Mouse (Mus musculus): ENCODE measurements around the gene Tlcd1.

Tlcd1 gene

DNA sequence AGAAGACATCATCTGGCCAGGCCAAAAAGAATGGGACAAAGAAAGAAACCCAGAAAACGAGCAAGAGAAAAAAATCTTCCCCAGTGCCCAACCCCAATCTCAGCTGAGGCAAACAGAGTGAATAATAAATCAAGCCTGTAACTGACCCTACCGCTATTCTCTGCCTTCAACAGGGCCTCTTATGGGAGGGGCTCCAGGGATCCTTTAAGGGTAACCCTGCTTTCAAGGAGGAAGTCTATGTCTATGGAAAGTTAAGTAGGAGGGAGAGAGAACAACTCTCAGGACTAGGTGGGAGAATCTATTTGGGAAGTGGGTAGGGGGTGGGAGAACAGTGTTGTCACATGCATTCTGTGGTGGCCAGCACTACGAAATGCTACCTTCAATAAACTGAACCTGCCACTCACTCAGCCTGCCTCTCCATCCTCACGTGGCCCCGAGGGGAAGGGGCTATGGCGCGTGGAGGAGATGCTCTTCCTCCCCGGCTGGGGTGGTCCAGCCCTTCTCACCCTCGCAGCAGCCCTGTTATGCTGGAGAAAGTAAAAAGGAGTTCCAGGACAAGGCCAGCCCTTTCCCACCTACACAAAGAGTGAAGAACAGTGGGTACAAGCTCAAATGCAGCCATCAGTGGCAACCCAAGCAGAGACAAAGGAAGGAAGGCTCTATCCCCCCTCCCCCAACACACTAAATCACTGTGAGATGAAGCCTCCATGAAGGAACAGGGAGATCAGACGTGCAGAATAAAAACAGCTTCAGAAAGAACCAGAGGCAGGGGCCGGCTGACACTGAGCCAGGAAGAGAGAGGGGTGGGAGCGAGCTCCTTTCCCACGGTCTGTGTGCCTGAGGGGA lies 29.1 kb downstream of the Tlcd1 start:
- no peak for DNase-seq (ENCODE audit: low spot score)

DNA sequence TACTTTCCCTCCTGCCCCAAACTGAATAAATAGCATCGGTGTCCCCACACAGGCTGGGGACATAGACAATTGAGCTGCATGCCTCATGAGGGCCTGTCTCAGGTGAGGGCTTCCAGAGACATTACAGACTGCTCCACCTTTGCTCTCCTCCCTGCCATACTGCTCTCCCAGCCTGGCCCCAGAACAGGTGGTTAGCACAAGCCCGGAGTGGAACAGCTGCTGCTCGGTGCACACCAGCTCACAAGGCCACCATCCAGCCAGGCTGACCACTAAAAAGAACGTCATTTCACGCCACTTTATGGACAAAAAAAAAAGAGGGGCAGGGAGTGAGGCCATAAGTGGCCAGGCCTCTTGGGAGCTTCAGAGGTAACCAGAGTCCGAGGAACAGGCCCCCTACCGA lies 30.7 kb downstream of the Tlcd1 start:
- DNase-seq (ENCODE audit: low spot score) = no peak

GRCm38 (mm10) chr11:78209886-78210285 lies 33.4 kb downstream of the Tlcd1 start:
- no peak for DNase-seq (ENCODE audit: low spot score)

DNA sequence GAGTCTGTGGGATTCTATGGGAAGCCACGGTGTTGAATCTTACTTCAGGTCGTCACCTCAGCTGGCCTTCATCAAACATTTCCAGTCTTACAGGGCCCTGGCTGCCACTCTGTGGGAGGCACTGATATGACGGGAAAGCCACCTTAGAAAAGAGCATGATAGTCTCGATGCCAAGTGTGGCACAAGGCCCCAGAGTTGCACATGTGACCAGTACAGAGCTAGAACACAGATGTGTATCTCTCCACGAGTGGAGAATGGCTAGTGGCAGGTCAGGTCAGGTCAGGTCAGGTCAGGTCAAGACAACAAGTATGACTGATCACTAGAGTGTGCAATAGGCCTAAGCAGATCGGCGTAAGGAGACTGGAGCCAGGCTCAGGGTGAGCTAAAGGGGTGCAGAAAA lies 34.1 kb downstream of the Tlcd1 start:
- DNase-seq (ENCODE audit: low spot score) = no peak

- no peak for DNase-seq (ENCODE audit: low spot score)
These were observed 35.0 kb downstream of the Tlcd1 start for GRCm38 (mm10) chr11:78211513-78211912.

DNA sequence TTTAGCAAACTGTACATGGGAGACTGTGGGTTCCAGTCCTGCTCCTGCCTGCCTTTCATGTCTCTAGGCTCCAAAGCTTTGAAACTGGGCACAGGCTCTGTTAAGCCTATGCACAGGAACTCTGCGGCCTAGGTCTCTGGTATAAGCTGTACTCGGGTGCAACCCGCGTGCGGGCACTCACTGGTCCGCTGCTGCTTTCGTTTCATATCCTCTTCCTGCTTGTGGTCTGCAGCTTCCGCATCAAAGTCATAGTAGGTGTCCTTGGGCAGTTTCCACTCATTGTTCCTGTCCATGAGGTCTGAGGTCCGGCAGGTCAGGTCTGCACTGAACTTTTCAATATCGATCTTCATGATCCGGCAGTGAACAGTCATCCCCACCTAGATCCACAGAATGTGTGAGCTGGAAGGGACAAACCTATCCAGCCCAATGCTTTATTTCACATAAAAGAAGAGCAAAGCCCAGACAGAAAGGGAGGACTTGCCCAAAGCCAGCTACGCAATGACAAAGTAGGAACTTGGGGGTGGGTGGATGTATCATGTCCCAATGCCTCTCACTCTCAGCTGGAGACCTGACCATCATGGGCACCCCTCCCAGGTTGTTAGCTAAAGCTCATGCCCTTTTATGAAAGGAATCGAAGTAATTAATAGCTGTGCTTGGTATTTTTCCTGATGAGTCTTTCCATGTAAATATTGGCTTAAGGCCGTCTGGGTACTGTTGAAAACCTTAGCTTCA lies 36.7 kb downstream of the Tlcd1 start:
- DNase-seq (ENCODE audit: low spot score) = no peak

GRCm38 (mm10) chr11:78215709-78216317 lies 39.3 kb downstream of the Tlcd1 start:
- no peak for DNase-seq (ENCODE audit: low spot score)

- no peak for DNase-seq (ENCODE audit: low spot score)
These were observed 47.1 kb downstream of the Tlcd1 start for GRCm38 (mm10) chr11:78223586-78223985.
